Mouse (Mus musculus) heart, embryonic 14.5 days (tissue): Measurements from ENCODE around the gene Ogn. TPM values are rescaled to one million over a fixed set of nuclear protein-coding genes. Genes with fewer than 3 reads are reported as not detected.

Experiments
- ATAC-seq: fragments of 200-750 bp; cut with Nextera tagmentation; 2 replicates; pipeline ENCODE4 v1.8.0; 2017; ENCODE audit warnings: low read depth, moderate TSS enrichment; ENCODE audit not compliant: insufficient number of reproducible peaks, insufficient read depth, low FRiP score
- H3K27ac ChIP-seq, 2 experiments: fragments of 200-500 bp in 1 of 2; fragments of 300-500 bp in 1 of 2; sonication (generic) in 1 of 2; replicated peaks in 1 of 2; 2 replicates each; pipeline ENCODE4 v1.5.1; 2012 to 2014; ENCODE audit warnings: low read depth in 2 of 2, low read length in 2 of 2, control low read depth in 1 of 2, mild to moderate bottlenecking in 1 of 2, mixed read lengths in 1 of 2; ENCODE audit not compliant: control insufficient read depth in 1 of 2, insufficient read depth in 1 of 2
- H3K27me3 ChIP-seq: fragments of 300-500 bp; sonication (generic); 2 replicates; pipeline ENCODE4 v1.6.1; 2014; ENCODE audit warnings: mild to moderate bottlenecking, low read length, control low read depth; ENCODE audit not compliant: control insufficient read depth, insufficient read depth
- H3K36me3 ChIP-seq: fragments of 300-500 bp; sonication (generic); 2 replicates; pipeline ENCODE4 v1.6.1; 2014; ENCODE audit warnings: mild to moderate bottlenecking, control low read depth, low read length, mixed read lengths; ENCODE audit not compliant: control insufficient read depth, insufficient read depth
- H3K4me1 ChIP-seq, 2 experiments: fragments of 200-500 bp in 1 of 2; fragments of 300-500 bp in 1 of 2; sonication (generic) in 1 of 2; 2 replicates each; pipeline ENCODE4 v1.6.1; 2012 to 2014; ENCODE audit warnings: low read length in 2 of 2, control low read depth in 1 of 2, mixed read lengths in 1 of 2; ENCODE audit not compliant: control insufficient read depth in 2 of 2, insufficient read depth in 2 of 2
- H3K4me2 ChIP-seq: fragments of 300-500 bp; sonication (generic); 2 replicates; pipeline ENCODE4 v1.6.1; 2014; ENCODE audit warnings: mild to moderate bottlenecking, low read length
- H3K4me3 ChIP-seq, 2 experiments: fragments of 200-500 bp in 1 of 2; fragments of 300-500 bp in 1 of 2; sonication (generic) in 1 of 2; 2 replicates each; pipeline ENCODE4 v1.5.1; 2012 to 2014; ENCODE audit warnings: low read length in 2 of 2, mild to moderate bottlenecking in 2 of 2, control low read depth in 1 of 2, low read depth in 1 of 2, moderate library complexity in 1 of 2; ENCODE audit not compliant: control insufficient read depth in 1 of 2, insufficient read depth in 1 of 2
- H3K9ac ChIP-seq: fragments of 300-500 bp; sonication (generic); 2 replicates; pipeline ENCODE4 v1.6.1; 2014; ENCODE audit warnings: mild to moderate bottlenecking, low read length
- H3K9me3 ChIP-seq: fragments of 300-500 bp; sonication (generic); 2 replicates; pipeline ENCODE4 v1.6.1; 2016; ENCODE audit warnings: low read length, control low read depth; ENCODE audit not compliant: control insufficient read depth
- WGBS: fragments of 180-500 bp; shearing (Covaris S2); extraction: QIAGEN DNeasy Blood & Tissue Kit; methylation state at CpG from one replicate; pipeline ENCODE4 v1.1.7; 2014; 5-methylcytosine and 5-hydroxymethylcytosine counted together
- polyA plus RNA-seq: library from polyadenylated mRNA; unstranded; fragments of >200 nt; fragmentation: Nextera tagmentation; extraction: Ambion mirVana; gene quantifications from 2 replicates; pipeline ENCODE4 v1.2.1, GENCODE M21; 2014

Gene Ogn
- polyA plus RNA-seq, 1 experiment from 2014 or later = 39.4 TPM

DNA sequence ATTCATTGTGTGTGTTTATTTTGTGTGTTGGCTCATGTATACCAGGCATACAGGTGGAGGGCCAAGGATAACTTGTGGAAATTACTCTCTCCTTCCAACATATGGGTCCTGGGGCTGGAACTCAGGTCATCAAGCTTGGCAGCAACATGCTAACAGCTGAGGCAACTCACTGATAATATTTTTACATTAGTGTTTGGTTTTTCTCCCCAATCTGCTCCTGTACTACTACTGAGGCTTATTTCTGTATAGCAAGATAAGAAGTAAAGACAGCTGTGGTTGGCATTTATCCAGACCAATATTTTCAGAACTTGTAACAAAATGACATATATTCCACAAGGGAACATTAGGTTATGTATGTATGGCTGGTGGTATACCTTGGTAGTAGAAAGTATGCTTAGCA is 10.5 kb downstream of the Ogn start:
- no peak for ATAC-seq
- H3K4me1 ChIP-seq = 0 out of 4 replicates have a peak, but pooled peaks cover 0 to 2% of the 10 kb centered on the region in 2 experiments
- no peaks in the 10 kb centered on the region for H3K9me3 ChIP-seq
- no peaks in the 10 kb centered on the region for H3K27me3 ChIP-seq
- no peak overlapping the region for H3K4me2 ChIP-seq
- no peak overlapping the region for H3K4me3 ChIP-seq
- H3K27ac ChIP-seq = no peak overlapping the region
- H3K36me3 ChIP-seq = no peaks in the 10 kb centered on the region; the same call in 1 of the 2 replicates
- no peak overlapping the region for H3K9ac ChIP-seq

DNA sequence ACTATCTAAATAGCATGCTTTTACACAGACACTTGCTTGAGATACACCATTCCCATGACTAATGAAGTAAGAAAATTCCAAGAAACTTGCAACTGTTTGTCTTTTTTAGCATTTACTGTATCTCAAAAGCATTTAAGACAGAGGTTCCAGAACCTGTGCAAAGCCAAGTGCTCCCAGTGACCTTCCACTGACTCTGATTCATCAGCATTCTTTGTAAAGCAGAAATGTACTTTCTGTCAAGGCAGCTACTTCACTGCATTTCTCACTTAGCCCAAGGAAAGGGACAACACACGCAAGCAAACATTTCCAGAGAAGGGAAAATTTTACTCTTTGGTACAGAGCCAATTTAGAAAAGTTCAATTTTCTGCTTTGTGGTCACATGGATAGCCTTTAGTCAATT is 15.4 kb downstream of the Ogn start:
- H3K27me3 ChIP-seq = no peaks in the 10 kb centered on the region
- no peak overlapping the region for H3K27ac ChIP-seq
- H3K4me2 ChIP-seq = no peak overlapping the region
- H3K9ac ChIP-seq = no peak overlapping the region
- no peaks in the 10 kb centered on the region for H3K9me3 ChIP-seq
- no peaks in the 10 kb centered on the region for H3K36me3 ChIP-seq
- H3K4me3 ChIP-seq = no peak overlapping the region
- 80% methylated on average over 1 of the region's 1 CpGs for WGBS
- ATAC-seq = no peak
- no peaks in the 10 kb centered on the region for H3K4me1 ChIP-seq

DNA sequence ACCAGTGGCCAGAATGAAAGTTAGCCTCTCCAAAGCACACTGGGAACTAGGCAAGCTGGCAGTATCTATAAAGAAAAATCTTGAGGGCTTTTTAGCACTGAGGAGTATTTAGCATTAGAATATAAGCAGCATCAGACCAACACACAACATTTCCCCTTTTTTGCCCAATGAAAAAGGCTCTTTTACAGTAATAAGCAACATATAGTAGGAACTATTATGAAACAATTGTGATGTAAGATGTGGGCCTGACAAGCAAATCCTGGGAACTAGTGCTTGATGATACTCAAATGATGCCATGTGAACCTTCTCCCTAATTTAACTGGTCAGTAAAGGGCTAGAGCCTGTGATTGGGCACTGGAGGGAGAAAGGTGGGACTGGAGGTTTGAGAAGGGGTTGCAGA is 20.3 kb downstream of the Ogn start:
- no peaks in the 10 kb centered on the region for H3K36me3 ChIP-seq
- H3K4me3 ChIP-seq = no peak overlapping the region
- no peaks in the 10 kb centered on the region for H3K9me3 ChIP-seq
- no peak overlapping the region for H3K27ac ChIP-seq
- H3K9ac ChIP-seq = no peak overlapping the region
- no peak for ATAC-seq
- H3K27me3 ChIP-seq = no peaks in the 10 kb centered on the region
- no peak overlapping the region for H3K4me2 ChIP-seq
- H3K4me1 ChIP-seq = no peaks in the 10 kb centered on the region

DNA sequence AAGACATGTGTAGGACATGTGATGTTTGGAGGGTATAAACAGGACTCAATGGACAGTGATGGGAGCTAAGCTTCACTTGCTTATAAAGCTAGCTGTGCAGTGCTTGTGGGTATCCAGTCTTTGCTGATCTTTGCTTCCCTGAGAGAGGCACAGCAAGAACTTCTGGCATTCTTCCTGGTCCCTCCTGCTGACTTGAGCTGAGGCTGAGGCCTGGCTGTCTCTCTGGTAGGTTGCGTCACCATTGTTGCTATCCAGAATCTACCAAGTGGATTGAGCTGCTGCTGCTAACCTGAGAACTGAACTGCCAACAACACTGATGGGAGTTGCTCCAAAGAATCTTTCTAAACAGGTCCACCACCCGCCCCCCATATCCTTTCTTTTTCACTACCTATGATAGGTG is 21.2 kb downstream of the Ogn start:
- Histone ChIP-seq H3K36me3 (no peaks in the 10 kb centered on the region), H3K27ac (no peak overlapping the region), H3K9me3 (no peaks in the 10 kb centered on the region), H3K4me2 (no peak overlapping the region), H3K9ac (no peak overlapping the region), H3K4me1 (no peaks in the 10 kb centered on the region), H3K4me3 (no peak overlapping the region), H3K27me3 (no peaks in the 10 kb centered on the region)
- 77% methylated on average over 2 of the region's 2 CpGs for WGBS
- ATAC-seq = no peak

DNA sequence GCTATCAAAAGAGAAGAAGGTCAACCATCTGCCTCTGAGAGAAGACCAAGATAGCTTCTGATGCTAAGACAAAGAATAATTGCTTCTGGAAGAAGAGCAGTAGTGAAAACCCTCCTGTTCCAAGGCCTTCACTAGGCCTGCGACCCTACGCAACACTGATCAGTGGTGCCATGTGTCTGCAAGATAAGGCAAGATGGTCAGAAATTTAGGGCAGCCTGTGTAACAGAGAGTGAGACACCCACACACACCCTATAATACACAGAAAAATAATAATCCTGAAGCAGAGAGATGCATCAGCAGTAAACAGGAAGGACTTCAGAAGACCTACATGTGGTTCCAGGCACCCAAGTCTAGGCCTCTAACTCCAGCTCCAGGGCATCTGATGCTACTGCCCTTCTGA is 32.1 kb downstream of the Ogn start:
- Histone ChIP-seq H3K9me3 (no peaks in the 10 kb centered on the region), H3K4me3 (no peak overlapping the region), H3K4me2 (no peak overlapping the region), H3K27me3 (no peaks in the 10 kb centered on the region), H3K36me3 (peaks cover 11% of the 10 kb centered on the region), H3K9ac (no peak overlapping the region), H3K4me1 (no peaks in the 10 kb centered on the region; a peak in 1 of 4 replicates), H3K27ac (no peak overlapping the region)
- ATAC-seq = no peak
- 95% methylated on average over 2 of the region's 2 CpGs for WGBS

DNA sequence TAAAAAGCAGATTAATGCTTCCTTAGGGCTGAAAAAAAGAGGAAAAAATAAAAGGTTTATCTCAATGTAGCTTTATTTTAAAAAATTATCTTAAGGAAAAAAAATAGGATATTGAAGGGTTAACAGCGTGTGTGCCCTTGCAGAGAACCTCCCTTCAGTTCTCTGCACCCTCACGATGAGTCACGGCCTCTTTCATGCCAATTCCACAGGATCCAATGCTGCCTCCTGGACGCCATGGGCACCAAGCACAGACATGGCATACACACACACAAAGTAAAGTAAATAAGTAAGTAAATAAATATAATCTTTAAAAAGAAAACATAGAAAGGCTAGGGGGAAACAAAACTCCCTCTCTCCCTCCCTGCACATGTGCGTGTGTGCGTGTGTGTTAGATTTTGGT is 34.8 kb downstream of the Ogn start:
- H3K27ac ChIP-seq = no peak overlapping the region
- no peak overlapping the region for H3K4me2 ChIP-seq
- 75% methylated on average over 6 of the region's 6 CpGs for WGBS
- peaks cover 19% of the 10 kb centered on the region for H3K36me3 ChIP-seq
- H3K9ac ChIP-seq = no peak overlapping the region
- no peaks in the 10 kb centered on the region for H3K9me3 ChIP-seq
- H3K27me3 ChIP-seq = no peaks in the 10 kb centered on the region
- H3K4me3 ChIP-seq = no peak overlapping the region
- no peak for ATAC-seq
- H3K4me1 ChIP-seq = no peaks in the 10 kb centered on the region; a peak in 1 of 4 replicates

DNA sequence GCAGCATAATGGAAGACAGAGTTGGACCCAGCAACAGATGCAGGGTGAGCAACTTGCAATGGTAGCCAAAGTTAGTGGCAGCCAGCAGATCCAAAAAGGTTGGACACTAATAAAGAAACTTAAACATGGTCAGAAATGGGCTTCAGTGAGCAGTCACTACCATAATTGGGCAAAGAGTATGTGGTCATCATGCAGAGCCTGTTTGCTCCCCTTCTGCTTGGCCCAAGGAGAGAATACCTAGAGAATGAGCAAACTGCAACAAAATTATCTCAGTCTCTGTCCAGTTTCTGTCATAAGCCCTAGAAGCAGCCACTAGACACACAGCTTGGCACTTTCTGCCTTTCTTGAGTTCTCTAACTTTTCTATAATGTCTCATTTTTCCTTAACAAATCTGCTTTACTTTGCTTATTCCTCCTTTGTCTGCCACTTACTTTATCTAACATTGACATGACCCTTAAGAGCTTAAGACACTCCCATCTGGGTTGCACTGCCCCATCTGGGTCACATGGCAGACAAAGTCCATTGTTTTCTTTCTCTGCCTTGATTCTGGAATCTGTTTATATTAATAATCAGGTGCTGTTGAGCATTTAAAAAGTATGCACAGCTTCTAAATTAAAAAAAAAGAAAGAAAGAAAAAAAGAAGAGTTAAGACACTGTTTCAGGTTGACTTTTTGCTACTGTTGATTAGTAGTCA is 36.0 kb downstream of the Ogn start:
- Histone ChIP-seq H3K27me3 (no peaks in the 10 kb centered on the region), H3K36me3 (peaks cover 19% of the 10 kb centered on the region), H3K27ac (0 out of 4 replicates have a peak overlapping the region, but pooled peaks of 1 of the 2 experiments have one; percentile 4), H3K4me1 (no peaks in the 10 kb centered on the region; a peak in 1 of 4 replicates), H3K9me3 (no peaks in the 10 kb centered on the region), H3K9ac (no peak overlapping the region), H3K4me2 (no peak overlapping the region), H3K4me3 (no peak overlapping the region)
- ATAC-seq = no peak
